Mouse (Mus musculus): ENCODE results near the gene Ldah. TPM values are rescaled to one million over a fixed set of nuclear protein-coding genes. Genes with fewer than 3 reads are reported as not detected.

The Ldah gene
- polyA plus RNA-seq, 1 experiment: 0.23 TPM

DNA sequence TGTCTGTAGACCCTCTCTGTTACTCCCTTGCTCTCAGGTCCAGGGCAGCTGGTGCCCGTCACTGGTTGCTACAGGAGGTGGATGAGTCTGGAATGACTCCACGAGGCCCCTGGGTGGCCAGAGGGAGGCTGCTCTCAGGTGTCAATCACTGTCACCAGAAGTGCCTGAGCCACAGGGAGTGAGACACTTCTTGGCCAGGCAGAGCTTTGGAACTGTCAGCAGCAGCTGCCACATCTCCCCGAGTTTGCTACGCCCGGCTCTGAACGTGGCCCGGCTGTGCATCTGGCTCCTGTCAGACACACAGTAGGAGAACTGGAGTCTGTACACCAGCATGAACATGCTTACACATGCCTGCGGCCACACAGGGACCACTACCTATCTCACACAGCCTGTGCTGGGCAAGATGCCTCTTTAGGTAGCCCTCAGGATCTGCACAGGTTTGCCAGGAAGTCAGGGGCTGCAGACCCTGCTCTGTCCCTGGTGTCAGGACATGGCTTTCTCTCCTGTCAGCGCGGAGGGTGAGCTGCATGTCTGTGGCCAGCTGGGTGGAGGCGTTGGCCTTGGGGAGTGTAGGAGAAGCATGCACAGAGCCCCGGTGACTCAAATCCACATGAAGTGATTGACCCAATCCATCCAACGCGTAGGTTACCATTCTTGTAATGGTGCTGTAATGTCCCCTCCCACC lies 123.7 kb downstream of the Ldah start:
- H3K4me1 ChIP-seq (ENCODE audit: control insufficient read depth): no peaks in the 10 kb centered on the region
- H3K27me3 ChIP-seq (ENCODE audit: control insufficient read depth): no peaks in the 10 kb centered on the region
- no peak overlapping the region for H3K4me3 ChIP-seq (replicated peaks)
- no peaks in the 10 kb centered on the region for H3K9me3 ChIP-seq (ENCODE audit: control insufficient read depth, low read length)
- H3K36me3 ChIP-seq (ENCODE audit: control insufficient read depth): peaks cover 10% of the 10 kb centered on the region; the same call in 1 of the 2 replicates
- TF ChIP-seq TAL1 (IDR thresholded peaks at IDR 0.05; ENCODE audit: low read length) (no peak), GATA1 (IDR thresholded peaks at IDR 0.05; ENCODE audit: low read length) (no peak)

DNA sequence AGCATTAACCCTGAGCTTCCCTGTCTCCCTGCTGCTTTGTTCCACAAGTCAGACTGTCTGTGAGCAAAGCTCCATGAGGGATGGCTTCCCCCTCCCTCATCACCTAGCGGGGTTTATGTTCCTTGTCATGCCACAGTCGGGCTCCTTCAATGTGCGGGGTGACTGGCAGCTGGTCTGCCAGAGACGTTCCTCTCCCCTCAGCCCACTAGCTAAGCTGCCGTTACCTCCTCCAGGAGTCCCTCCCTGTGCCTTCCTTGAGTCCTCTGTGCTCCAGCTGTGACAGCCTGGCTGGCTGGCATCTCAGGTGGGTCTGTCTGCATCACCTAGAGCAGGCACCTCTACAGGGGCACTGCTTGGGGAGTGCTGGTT lies 124.3 kb downstream of the Ldah start:
- TF ChIP-seq GATA1 (IDR thresholded peaks at IDR 0.05; ENCODE audit: low read length) (no peak), TAL1 (IDR thresholded peaks at IDR 0.05; ENCODE audit: low read length) (no peak)
- Histone ChIP-seq H3K4me1 (ENCODE audit: control insufficient read depth) (no peaks in the 10 kb centered on the region), H3K4me3 (replicated peaks) (no peak overlapping the region), H3K9me3 (ENCODE audit: control insufficient read depth, low read length) (no peaks in the 10 kb centered on the region), H3K27me3 (ENCODE audit: control insufficient read depth) (no peaks in the 10 kb centered on the region), H3K36me3 (ENCODE audit: control insufficient read depth) (peaks cover 11% of the 10 kb centered on the region; the same call in 1 of the 2 replicates)

DNA sequence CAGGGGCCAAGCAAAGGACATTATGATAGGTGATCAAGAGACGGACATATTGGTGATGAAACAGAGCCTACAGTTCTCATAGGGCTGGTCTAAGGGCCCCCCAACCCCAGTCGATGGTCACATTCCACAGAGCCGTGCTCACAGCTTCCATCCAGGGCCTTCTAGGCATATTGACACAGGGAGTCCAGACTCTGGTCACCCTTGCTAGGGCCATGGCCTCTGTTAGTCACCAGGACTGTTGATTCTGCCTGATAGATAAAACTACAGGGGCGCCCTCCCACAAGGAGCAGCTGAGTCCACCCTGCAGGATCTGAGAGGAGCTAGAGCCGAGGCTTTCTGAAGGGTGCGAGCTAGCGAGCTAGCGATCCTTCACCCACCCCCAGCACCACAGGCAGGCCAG lies 125.7 kb downstream of the Ldah start:
- Histone ChIP-seq H3K27me3 (ENCODE audit: control insufficient read depth) (no peaks in the 10 kb centered on the region), H3K4me1 (ENCODE audit: control insufficient read depth) (no peaks in the 10 kb centered on the region), H3K4me3 (replicated peaks) (no peak overlapping the region), H3K9me3 (ENCODE audit: control insufficient read depth, low read length) (no peaks in the 10 kb centered on the region), H3K36me3 (ENCODE audit: control insufficient read depth) (peaks cover 14% of the 10 kb centered on the region; the same call in 1 of the 2 replicates)
- TF ChIP-seq GATA1 (IDR thresholded peaks at IDR 0.05; ENCODE audit: low read length): no peak
- TF ChIP-seq TAL1 (IDR thresholded peaks at IDR 0.05; ENCODE audit: low read length): no peak

GRCm38 (mm10) chr12:8334261-8334660 lies 126.4 kb downstream of the Ldah start:
- no peaks in the 10 kb centered on the region for H3K4me1 ChIP-seq (ENCODE audit: control insufficient read depth)
- no peaks in the 10 kb centered on the region for H3K27me3 ChIP-seq (ENCODE audit: control insufficient read depth)
- H3K9me3 ChIP-seq (ENCODE audit: control insufficient read depth, low read length): no peaks in the 10 kb centered on the region
- peaks cover 16% of the 10 kb centered on the region; the same call in 1 of the 2 replicates for H3K36me3 ChIP-seq (ENCODE audit: control insufficient read depth)
- TF ChIP-seq GATA1 (IDR thresholded peaks at IDR 0.05; ENCODE audit: low read length): no peak
- no peak for TF ChIP-seq TAL1 (IDR thresholded peaks at IDR 0.05; ENCODE audit: low read length)
- H3K4me3 ChIP-seq (replicated peaks): no peak overlapping the region

Other genes with a start within 250 kb of the Ldah start
- gene Apob, start 230.5 kb upstream of the Ldah start, polyA plus RNA-seq (2012): 0.01 and 0.03 TPM in 2 replicates
- not detected in 2 replicates for gene Gdf7, start 93.8 kb downstream of the Ldah start, polyA plus RNA-seq (2012)
- 0.15 TPM in 1 of 2 replicates, not detected in the other for gene Hs1bp3, start 105.3 kb downstream of the Ldah start, polyA plus RNA-seq (2012)